Comparison of ENCODE assay signal across 16 mouse cellular contexts in the genomic region with DNA sequence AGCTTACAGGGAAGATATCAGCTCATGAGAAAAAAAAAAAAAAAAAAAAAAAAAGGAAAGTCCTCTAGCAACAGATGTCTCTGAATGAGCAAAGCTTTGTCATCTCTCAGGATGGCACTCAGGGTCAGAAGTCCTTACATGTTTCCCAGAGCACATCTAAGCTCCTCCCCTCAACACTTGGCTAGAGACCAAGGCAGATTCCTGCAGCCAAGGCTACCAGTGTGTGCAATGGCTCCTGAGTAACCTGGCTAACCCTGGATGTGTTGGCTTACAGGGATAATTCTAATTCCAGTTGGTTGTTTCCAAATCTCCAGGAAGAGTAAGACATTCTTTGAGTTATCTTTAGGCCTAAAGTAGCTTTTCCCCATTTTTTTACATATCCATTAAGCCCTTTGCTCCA. TPM values are rescaled to one million over a fixed set of nuclear protein-coding genes. Genes with fewer than 3 reads are reported as not detected.
DNase-seq lines count a peak whose midpoint lies in the region; ATAC-seq lines count a peak whose summit lies in the region.
"Had no signal": no experiment of that assay in that cellular context is flagged by ENCODE, and none has a peak within 500 bp of the region (broad histone marks: within the 10 kb centered on the region; RNA-seq: fewer than 3 reads in every experiment).

No protein-coding gene starts in this region.

- no peaks in the 10 kb centered on the region for H3K9me3 ChIP-seq in kidney, embryonic 16.5 days (ENCODE audit: low read length)
- H3K9me3 ChIP-seq in neural tube, embryonic 15.5 days (replicated peaks), result no peaks in the 10 kb centered on the region
- H3K9me3 ChIP-seq: embryonic facial prominence, embryonic 13.5 days; liver, embryonic 12.5 days; midbrain, embryonic 12.5 days had no signal

- H3K36me3 ChIP-seq in kidney, embryonic 16.5 days (ENCODE audit: insufficient read depth, low read length), result no peaks in the 10 kb centered on the region
- no peaks in the 10 kb centered on the region for H3K36me3 ChIP-seq in neural tube, embryonic 15.5 days
- H3K36me3 ChIP-seq: embryonic facial prominence, embryonic 13.5 days; liver, embryonic 12.5 days; midbrain, embryonic 12.5 days had no signal

- no peak overlapping the region for H3K27ac ChIP-seq in kidney, embryonic 16.5 days (ENCODE audit: low read length)
- no peak overlapping the region for H3K27ac ChIP-seq in neural tube, embryonic 15.5 days (replicated peaks)
- H3K27ac ChIP-seq: embryonic facial prominence, embryonic 13.5 days; liver, embryonic 12.5 days; midbrain, embryonic 12.5 days had no signal

- no peak overlapping the region for H3K4me2 ChIP-seq in kidney, embryonic 16.5 days (replicated peaks; ENCODE audit: low read depth, low read length)
- no peak overlapping the region for H3K4me2 ChIP-seq in neural tube, embryonic 15.5 days
- H3K4me2 ChIP-seq: embryonic facial prominence, embryonic 13.5 days; liver, embryonic 12.5 days; midbrain, embryonic 12.5 days had no signal

- no peaks in the 10 kb centered on the region for H3K27me3 ChIP-seq in kidney, embryonic 16.5 days (ENCODE audit: insufficient read depth, low read length)
- H3K27me3 ChIP-seq in neural tube, embryonic 15.5 days (replicated peaks), result no peaks in the 10 kb centered on the region
- H3K27me3 ChIP-seq: embryonic facial prominence, embryonic 13.5 days; liver, embryonic 12.5 days; midbrain, embryonic 12.5 days had no signal

- no peaks in the 10 kb centered on the region for H3K4me1 ChIP-seq in kidney, embryonic 16.5 days (ENCODE audit: insufficient read depth, low read length)
- H3K4me1 ChIP-seq in neural tube, embryonic 15.5 days, result 0 out of 2 replicates have a peak, but pooled peaks cover 7% of the 10 kb centered on the region
- H3K4me1 ChIP-seq: embryonic facial prominence, embryonic 13.5 days; liver, embryonic 12.5 days; midbrain, embryonic 12.5 days had no signal

- H3K9ac ChIP-seq in kidney, embryonic 16.5 days (replicated peaks; ENCODE audit: low read length), result no peak overlapping the region
- no peak overlapping the region for H3K9ac ChIP-seq in neural tube, embryonic 15.5 days (replicated peaks)
- H3K9ac ChIP-seq: embryonic facial prominence, embryonic 13.5 days; forebrain, postnatal 0 days; liver, embryonic 12.5 days; midbrain, embryonic 12.5 days had no signal

- no peak for ATAC-seq in kidney, embryonic 16.5 days (ENCODE audit: low FRiP score, low TSS enrichment)
- no peak for ATAC-seq in neural tube, embryonic 15.5 days (ENCODE audit: low FRiP score)
- ATAC-seq: forebrain, postnatal 0 days; liver, embryonic 12.5 days had no signal

- H3K4me3 ChIP-seq in kidney, embryonic 16.5 days (ENCODE audit: low read length), result no peak overlapping the region
- H3K4me3 ChIP-seq in neural tube, embryonic 15.5 days (replicated peaks), result no peak overlapping the region
- H3K4me3 ChIP-seq: embryonic facial prominence, embryonic 13.5 days; liver, embryonic 12.5 days; midbrain, embryonic 12.5 days had no signal

- peak; percentile 29 for DNase-seq in embryo, embryonic 10 days (ENCODE audit: low spot score)
- DNase-seq in embryo, embryonic 10.5 days (ENCODE audit: low spot score), result no peak
- DNase-seq in kidney, adult 9 months, result peak; percentile 7
- DNase-seq in lung, postnatal 10 days, result peak; percentile 11
- no peak for DNase-seq in lung, postnatal 25 days (ENCODE audit: low spot score)
- no peak for DNase-seq in urinary bladder, postnatal 10 days (ENCODE audit: low spot score)
- DNase-seq: B cell, adult 2 months; cerebellum, adult 11-12 months; forebrain, postnatal 0 days; right cerebral cortex, postnatal 4 days; thymus, postnatal 36 days had no signal

RNA-seq across cellular contexts. Expression of a gene that starts 53.9 kb away (rescaled TPM):
- polyA plus RNA-seq in kidney, embryonic 16.5 days (2015; fragmentation: Nextera tagmentation; extraction: Ambion mirVana), result 28.3 and 31.8 TPM in 2 replicates
- polyA plus RNA-seq in neural tube, embryonic 15.5 days (2015; fragmentation: Nextera tagmentation; extraction: Ambion mirVana), result 3.4 and 7.7 TPM in 2 replicates

Comparison
In these comparisons a context has a peak if more than half of its experiments do, and no peak if none do; other contexts are left out.
1. DNase-seq: peak in embryo, embryonic 10 days (single experiment), kidney, adult 9 months (single experiment) and lung, postnatal 10 days (single experiment); none in embryo, embryonic 10.5 days (single experiment), lung, postnatal 25 days (single experiment) and urinary bladder, postnatal 10 days (single experiment).